Mouse (Mus musculus) gastrocnemius, adult 2 months (tissue): ENCODE measurements around the gene Zpbp2. TPM values are rescaled to one million over a fixed set of nuclear protein-coding genes. Genes with fewer than 3 reads are reported as not detected.

ENCODE experiments used
- DNase-seq: peaks from one replicate; pipeline ENCODE4 v3.0.0; 2022
- H3K27ac ChIP-seq: fragments of 200-600 bp; 2 replicates; pipeline ENCODE4 v1.8.1; 2022; ENCODE audit warnings: mild to moderate bottlenecking
- H3K4me3 ChIP-seq: fragments of 200-600 bp; 2 replicates; pipeline ENCODE4 v1.8.1; 2022; ENCODE audit warnings: mild to moderate bottlenecking, moderate library complexity
- CTCF ChIP-seq: fragments of 200-600 bp; IDR thresholded peaks from 2 replicates; pipeline ENCODE4 v1.8.1; 2022; ENCODE audit warnings: antibody characterized with exemption, mild to moderate bottlenecking, moderate library complexity
- intact Hi-C: fragments of 180-260 bp; cut with DNase I; formaldehyde crosslinking; loops from one replicate; pipeline ENCODE4 v1.15.1; 2025
- total RNA-seq, 2 experiments: library from RNA; stranded (reverse); gene quantifications; 2 replicates each; pipeline ENCODE4 v1.2.3; 2021

Zpbp2 gene
- total RNA-seq, 2 experiments from 2014 or later: not detected

DNA sequence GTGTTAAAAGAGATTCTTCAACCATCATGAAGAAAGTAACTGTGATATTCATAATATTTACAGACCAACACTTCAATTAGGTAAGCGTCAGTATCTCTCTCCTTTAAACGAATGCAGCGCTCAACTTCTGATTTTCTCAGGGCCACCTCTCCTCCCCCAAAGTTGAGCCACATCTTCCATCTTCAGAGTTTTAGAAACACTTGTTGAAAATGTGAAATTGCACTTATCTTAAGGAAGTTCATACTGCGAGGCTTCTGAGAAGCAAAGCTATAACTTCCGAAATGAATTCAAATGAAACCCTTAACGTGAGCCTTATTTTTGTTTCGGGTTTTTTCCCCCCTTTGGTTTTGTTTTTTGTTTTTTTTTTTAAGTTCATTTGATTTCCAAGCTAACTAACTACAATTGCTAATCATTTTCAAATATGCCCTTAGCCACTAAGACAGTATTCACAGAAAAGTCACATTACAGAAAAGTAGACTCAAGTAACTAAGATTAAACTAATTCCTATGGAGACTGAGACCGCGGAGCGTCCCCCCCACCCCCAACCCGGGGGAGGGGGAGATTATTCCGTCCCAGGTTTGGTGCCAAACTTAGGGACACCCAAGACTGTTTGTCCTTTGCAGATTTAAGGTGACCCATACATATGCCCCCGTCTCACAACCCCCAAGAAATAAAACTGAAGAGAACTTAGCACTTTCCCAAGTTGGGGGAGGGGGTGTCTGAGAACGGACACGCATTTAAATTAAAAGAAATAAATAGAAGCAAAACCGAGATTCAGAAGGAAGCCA lies 5.8 kb upstream of the Zpbp2 start:
- H3K27ac ChIP-seq: no peak overlapping the region
- intact Hi-C loops: no loop called here

DNA sequence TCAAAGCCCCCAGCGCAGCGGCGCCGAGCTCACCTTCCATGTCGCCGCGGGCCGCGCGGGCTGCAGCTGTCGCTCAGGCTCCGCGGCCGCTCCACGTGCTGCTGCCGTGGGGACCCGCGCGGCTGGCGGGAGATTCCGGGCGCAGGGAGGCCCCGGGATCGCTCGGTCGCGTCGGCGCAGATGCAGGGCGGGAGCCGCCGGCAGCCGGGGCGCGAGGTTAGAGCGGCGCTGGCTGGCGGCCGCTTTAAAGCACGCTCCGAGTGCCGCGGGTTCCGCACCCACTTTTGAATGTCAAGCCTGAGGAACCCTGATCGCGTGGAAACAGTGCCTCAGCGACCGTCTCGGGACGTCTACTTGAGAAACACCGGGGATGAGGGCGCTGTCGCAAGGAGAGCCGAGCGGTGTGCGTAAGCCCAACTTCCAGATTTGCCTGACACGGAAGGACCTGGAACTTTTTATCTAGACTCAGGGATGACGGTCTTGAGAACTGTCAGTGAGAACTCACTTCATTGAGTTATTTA lies 5.1 kb upstream of the Zpbp2 start, which contains the start of gene Ikzf3:
Gene Ikzf3, minus strand, starts transcription at position 321 of the 521 bp plus-strand sequence.
- H3K27ac ChIP-seq: no peak within 1 kb of the TSS

More for the DNA sequence above, 5.8 kb upstream of the Zpbp2 start:
- TF ChIP-seq CTCF: no peak
- no peak for DNase-seq
- H3K4me3 ChIP-seq: peak overlapping the region; percentile 64

DNA sequence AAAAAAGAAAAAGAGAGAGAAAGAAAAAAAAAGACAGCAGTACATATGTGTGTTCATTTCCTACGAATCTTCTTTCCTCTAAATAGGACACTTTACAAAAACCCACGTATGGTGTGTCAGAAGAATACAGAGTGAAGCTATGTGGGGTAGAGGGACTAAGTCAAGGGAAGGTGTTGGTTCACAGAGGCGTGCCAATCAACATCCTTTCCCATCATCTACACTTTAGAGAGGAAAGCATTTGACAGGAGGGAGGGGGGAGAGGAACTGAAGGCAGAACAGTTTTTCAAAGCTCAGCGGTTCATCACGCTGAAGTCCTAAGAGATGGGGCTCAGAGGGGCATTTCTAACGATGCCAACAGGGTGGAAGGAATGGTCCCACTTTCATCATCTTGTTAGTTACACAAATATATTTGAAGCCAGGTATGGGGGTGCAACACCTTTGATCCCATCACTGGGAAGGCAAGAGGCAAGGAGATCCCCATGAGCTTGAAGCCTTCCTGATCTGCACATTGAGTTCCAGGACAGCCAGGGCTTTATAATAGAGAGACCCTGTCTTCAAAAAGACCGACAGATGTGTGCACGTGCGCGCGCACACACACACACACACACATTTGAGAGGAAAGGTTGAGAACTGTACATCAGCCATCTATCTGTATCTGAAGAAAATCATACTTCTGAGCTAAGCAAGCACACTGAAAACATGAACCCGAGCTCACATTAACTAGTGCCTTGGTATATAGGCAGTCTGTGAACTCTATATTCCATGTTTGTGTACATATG lies 4.2 kb upstream of the Zpbp2 start:
- H3K4me3 ChIP-seq: no peak overlapping the region
- DNase-seq: no peak
- TF ChIP-seq CTCF: no peak
- H3K27ac ChIP-seq: no peak overlapping the region
- intact Hi-C loops: no loop called here

More for the DNA sequence above, 5.1 kb upstream of the Zpbp2 start, which contains the start of gene Ikzf3:
- no peak for TF ChIP-seq CTCF
- peak within 1 kb of the TSS; percentile 64 for H3K4me3 ChIP-seq
- peak; percentile 39 for DNase-seq
- intact Hi-C loops: no loop called here

DNA sequence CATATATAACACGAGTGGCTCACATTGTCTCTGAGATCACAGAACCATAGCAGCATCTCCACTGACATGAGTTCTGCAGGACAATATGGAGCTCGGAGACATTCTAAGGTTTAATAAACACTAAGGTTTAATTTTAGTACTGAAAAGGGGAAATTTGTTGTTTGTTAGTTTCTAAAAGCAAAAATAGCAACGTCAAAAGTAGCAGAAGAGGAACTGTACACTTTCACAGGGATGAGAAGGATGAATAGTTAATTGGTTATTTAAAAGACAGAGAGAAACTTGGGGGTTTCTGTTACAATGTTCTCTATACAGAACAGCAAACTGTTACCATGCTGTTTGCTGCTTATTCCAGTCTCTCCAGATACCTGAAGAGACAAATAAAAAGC lies 3.6 kb upstream of the Zpbp2 start:
- no peak overlapping the region for H3K27ac ChIP-seq
- H3K4me3 ChIP-seq: no peak overlapping the region
- no peak for DNase-seq
- intact Hi-C loops: no loop called here
- no peak for TF ChIP-seq CTCF

DNA sequence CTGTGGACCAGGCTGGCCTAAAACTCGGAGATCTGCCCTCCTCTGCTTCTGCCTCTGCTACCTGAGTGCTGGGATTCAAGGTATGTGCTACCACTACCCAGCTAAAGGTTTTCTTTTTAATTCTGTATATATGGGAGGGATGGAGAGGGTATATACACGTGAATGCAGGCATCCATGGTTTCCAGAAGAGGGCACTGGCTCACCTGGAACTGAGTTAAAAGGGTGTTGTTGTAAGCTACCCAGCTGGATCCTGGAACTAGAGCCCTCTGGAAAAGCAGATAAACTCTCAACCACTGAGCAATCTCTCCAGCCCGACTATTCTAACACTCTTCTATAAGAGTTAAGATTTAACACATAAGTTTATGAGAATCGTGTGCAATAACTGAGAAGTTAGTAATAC lies 1.5 kb upstream of the Zpbp2 start:
- no peak overlapping the region for H3K27ac ChIP-seq
- intact Hi-C loops: no loop called here
- DNase-seq: no peak
- H3K4me3 ChIP-seq: no peak overlapping the region
- peak; percentile 10; the same call in 1 of the 2 replicates for TF ChIP-seq CTCF

DNA sequence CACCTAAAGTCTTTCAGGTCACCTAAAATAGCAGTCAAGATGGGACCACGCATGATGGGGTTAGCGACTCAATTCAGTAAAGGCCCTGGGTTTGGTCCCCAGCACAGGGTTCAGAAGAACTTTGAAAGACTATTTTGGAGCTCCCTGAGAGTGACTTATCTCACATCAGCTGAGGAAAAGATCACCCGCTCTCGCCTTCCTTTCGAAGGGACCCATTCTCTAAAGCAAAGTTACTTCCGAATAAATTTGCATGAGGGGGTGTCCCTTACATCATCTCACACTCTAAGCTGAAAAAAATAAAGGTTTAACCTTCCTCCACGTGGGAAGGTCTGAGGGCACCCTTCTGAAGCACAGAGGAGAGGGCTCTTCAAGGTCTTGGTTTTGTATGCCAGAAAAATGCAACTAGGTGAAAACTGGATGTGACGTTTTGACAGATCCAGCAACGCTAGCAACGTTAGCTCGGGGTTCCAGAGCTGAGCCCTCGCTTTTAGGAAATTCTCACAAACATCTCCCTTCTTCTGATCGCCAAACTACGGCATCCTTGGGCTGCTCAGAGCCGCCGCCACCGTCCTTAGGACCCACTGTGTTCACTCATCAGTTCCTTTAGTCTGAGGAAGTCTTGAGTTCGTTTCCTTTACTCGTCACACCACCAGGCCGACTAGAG lies 454 bp upstream of the Zpbp2 start:
- no peak for DNase-seq
- no peak for TF ChIP-seq CTCF
- Histone ChIP-seq H3K27ac (no peak overlapping the region), H3K4me3 (peak overlapping the region; percentile 84)
- intact Hi-C loops: loop anchor here (5.0 kb wide), 1 partner anchor 37 kb away; the partner anchor contains the start of gene Ormdl3

DNA sequence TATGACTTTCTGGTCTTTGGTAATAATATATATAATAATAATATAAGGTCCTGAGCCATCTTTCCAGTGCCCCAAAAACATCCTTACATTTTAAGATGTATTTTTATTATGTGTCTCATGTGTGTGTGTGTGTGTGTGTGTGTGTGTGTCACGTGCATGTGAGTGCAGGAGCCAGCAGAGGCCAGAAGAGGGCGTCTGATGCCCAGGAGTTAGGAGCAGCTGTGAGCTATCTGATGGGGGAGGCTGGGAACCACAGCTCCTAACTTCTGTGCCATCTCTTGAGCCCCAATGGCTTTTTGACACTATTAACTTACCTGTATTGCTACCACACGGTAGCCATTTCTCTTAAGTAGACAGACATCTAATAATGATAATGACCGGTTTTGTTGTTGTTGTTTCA lies 3.1 kb downstream of the Zpbp2 start:
- no peak for TF ChIP-seq CTCF
- Histone ChIP-seq H3K4me3 (no peak overlapping the region), H3K27ac (no peak overlapping the region)
- DNase-seq: no peak
- intact Hi-C loops: loop anchor here (5.0 kb wide), 1 partner anchor 33 kb away; the partner anchor contains the start of gene Ormdl3

DNA sequence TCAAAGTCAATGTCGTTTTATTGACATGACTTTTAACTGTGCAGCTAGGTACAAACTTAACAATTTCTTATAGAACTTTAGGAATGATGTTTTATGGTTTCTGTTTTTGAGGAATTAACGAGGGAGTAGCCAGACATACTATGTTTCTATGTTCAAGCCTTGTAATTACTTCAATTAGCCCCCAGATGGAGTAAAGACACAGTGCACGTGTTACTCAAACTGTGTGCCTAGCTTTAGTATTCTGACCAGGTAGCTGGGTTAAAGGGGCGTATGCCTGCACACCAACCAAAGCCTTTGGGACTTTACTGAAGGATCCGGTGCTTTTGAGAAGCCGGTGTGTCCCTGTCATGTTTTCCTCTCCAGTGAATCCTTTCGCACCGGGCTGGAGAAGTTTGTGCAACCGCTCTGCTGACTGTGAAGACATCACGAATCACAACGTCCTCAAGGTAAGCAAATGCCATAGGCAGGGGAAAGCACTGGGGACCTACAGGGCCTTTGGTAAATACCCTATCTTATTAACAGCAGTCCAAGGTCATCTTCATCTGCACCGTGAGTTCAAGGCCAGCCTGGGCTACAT lies 4.3 kb downstream of the Zpbp2 start:
- H3K4me3 ChIP-seq: no peak overlapping the region
- no peak overlapping the region for H3K27ac ChIP-seq
- no peak for DNase-seq
- intact Hi-C loops: no loop called here
- TF ChIP-seq CTCF: peak; percentile 34; the same call in 1 of the 2 replicates

DNA sequence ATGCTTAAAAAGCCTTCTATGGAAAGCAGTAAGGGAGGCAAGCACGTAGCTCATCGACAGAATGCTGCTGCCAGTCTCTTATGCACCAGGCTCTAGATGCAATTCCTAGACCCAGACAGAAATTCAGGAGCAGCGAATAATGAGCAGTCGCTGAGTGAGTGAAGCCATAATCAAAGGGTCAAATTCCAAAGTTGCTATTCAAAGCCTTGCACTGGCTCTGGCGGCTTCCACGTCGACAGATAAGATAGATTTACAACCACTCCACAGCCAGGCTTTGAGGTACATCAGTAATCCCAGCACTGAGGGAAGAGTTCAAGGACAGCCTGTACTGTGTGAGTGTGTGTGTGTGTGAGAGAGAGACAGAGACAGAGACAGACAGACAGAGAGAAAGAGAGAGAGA lies 10.0 kb downstream of the Zpbp2 start:
- intact Hi-C loops: no loop called here
- H3K27ac ChIP-seq: no peak overlapping the region

DNA sequence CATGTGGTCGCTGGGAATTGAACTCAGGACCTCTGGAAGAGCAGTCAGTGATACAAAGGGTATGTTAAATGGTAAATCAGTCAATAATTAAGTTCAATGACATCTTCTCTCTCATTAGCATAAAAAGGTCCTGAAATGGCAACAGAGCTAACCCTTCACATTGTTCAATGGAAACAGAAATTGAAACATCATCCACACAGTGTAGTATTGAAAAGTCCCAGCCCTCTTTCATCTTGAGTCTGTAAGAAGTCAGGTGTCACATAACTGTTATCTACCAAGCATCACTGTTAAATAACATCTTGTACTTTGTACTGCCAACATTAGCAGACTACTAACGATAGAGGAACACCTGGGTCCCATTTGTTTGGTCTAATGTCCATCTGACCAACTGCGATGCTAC lies 12.1 kb downstream of the Zpbp2 start:
- H3K27ac ChIP-seq: no peak overlapping the region
- intact Hi-C loops: no loop called here
- no peak overlapping the region for H3K4me3 ChIP-seq
- no peak for DNase-seq
- TF ChIP-seq CTCF: no peak

More for the DNA sequence above, 10.0 kb downstream of the Zpbp2 start:
- no peak for TF ChIP-seq CTCF
- no peak for DNase-seq
- H3K4me3 ChIP-seq: no peak overlapping the region

DNA sequence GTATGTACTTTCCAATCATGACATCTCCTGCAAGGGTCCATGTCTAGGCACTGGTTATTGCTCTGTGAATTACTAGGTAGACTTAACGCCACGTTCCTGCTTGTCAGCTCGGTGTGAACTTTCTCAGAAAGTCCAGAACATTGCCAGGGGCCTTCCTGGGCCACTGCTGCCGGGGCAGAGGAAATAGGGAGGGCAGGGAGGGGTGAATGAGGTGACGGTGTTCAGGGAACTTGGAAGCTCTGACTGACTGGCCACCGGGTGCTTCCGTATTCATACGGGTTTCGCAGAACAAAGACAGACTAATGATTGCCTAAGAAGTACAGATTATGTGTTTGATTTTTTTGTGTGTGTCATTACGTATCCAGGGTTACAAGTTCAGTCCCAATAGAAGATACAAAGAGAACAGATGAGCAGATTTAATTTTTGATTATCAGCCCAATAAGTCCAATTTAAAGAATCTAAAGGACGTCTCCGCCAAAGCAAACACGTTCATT lies 13.1 kb downstream of the Zpbp2 start:
- no peak for DNase-seq
- Histone ChIP-seq H3K27ac (no peak overlapping the region), H3K4me3 (no peak overlapping the region)
- no peak for TF ChIP-seq CTCF
- intact Hi-C loops: no loop called here

DNA sequence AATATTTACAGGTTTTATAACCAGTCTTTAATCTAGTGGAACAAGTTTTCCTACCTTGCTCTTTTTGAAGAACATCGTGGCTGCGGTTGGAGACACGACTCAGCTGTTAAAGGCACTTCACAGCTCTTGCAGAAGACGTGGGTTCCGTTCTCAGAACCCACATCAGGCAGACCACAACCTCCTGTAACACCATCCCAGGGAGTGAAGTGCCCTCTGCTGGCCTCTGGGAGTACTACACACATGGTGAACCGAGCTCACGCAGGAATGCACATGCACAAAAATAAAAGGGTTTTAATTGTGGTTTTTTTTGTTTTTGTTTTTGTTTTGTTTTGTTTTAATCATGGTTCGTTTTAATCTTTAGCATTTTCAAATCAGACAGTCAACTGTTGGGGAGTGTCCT lies 17.4 kb downstream of the Zpbp2 start:
- no peak for DNase-seq
- TF ChIP-seq CTCF: peak; percentile 35; the same call in 1 of the 2 replicates
- Histone ChIP-seq H3K27ac (no peak overlapping the region), H3K4me3 (no peak overlapping the region)
- intact Hi-C loops: no loop called here
